Mouse (Mus musculus) liver, embryonic 14.5 days (tissue): ENCODE measurements around the gene Micall2. TPM values are rescaled to one million over a fixed set of nuclear protein-coding genes. Genes with fewer than 3 reads are reported as not detected.

ENCODE experiments used
- ATAC-seq: fragments of 200-750 bp; cut with Nextera tagmentation; 2 replicates; pipeline ENCODE4 v1.8.0; 2017; ENCODE audit warnings: moderate number of reproducible peaks, mild to moderate bottlenecking, moderate library complexity; ENCODE audit not compliant: insufficient read depth
- DNase-seq, 3 experiments: peaks; one replicate each; pipeline ENCODE4 v3.0.0-alpha.2; 2012 to 2013; ENCODE audit warnings: low read depth in 3 of 3, low spot score in 3 of 3
- H3K27ac ChIP-seq: fragments of 300-500 bp; sonication (generic); 2 replicates; pipeline ENCODE4 v1.5.1; 2014; ENCODE audit warnings: moderate library complexity, mild to moderate bottlenecking, control low read depth, inconsistent platforms
- H3K27me3 ChIP-seq: fragments of 300-500 bp; sonication (generic); 2 replicates; pipeline ENCODE4 v1.6.1; 2014; ENCODE audit warnings: mild to moderate bottlenecking, low read length, moderate library complexity; ENCODE audit not compliant: control insufficient read depth, insufficient read depth
- H3K36me3 ChIP-seq: fragments of 300-500 bp; sonication (generic); replicated peaks from 2 replicates; pipeline ENCODE4 v1.6.1; 2014; ENCODE audit warnings: low read depth; ENCODE audit not compliant: control insufficient read depth, insufficient read depth
- H3K4me1 ChIP-seq, 2 experiments: fragments of 200-500 bp in 1 of 2; fragments of 300-500 bp in 1 of 2; sonication (generic) in 1 of 2; replicated peaks; 2 replicates each; pipeline ENCODE4 v1.6.1; 2012 to 2014; ENCODE audit warnings: antibody characterized with exemption in 1 of 2, inconsistent platforms in 1 of 2, low read length in 1 of 2; ENCODE audit not compliant: control insufficient read depth in 2 of 2, insufficient read depth in 2 of 2
- H3K4me2 ChIP-seq: fragments of 300-500 bp; sonication (generic); 2 replicates; pipeline ENCODE4 v1.6.1; 2014; ENCODE audit warnings: low read depth, mild to moderate bottlenecking, control low read depth, moderate library complexity
- H3K4me3 ChIP-seq, 2 experiments: fragments of 200-500 bp in 1 of 2; fragments of 300-500 bp in 1 of 2; sonication (generic) in 1 of 2; 2 replicates each; pipeline ENCODE4 v1.5.1; 2012 to 2014; ENCODE audit warnings: low read depth in 2 of 2, low read length in 2 of 2, mild to moderate bottlenecking in 2 of 2, control low read depth in 1 of 2, inconsistent platforms in 1 of 2, moderate library complexity in 1 of 2; ENCODE audit not compliant: insufficient read depth in 1 of 2
- H3K9ac ChIP-seq: fragments of 300-500 bp; sonication (generic); replicated peaks from 2 replicates; pipeline ENCODE4 v1.6.1; 2014; ENCODE audit warnings: mild to moderate bottlenecking, control low read depth, moderate library complexity
- H3K9me3 ChIP-seq: fragments of 300-500 bp; sonication (generic); 2 replicates; pipeline ENCODE4 v1.6.1; 2016; ENCODE audit warnings: low read length, mixed read lengths; ENCODE audit not compliant: control insufficient read depth
- CTCF ChIP-seq: IDR thresholded peaks from 2 replicates; pipeline ENCODE4 v1.5.1; 2016; ENCODE audit warnings: antibody characterized with exemption, low read depth, control low read depth
- EP300 ChIP-seq: IDR thresholded peaks from 2 replicates; pipeline ENCODE4 v1.6.1; 2016; ENCODE audit warnings: antibody characterized with exemption, low read depth
- WGBS: fragments of 180-500 bp; shearing (Covaris S2); extraction: QIAGEN DNeasy Blood & Tissue Kit; methylation state at CpG from one replicate; pipeline ENCODE4 v1.1.7; 2014; ENCODE audit not compliant: insufficient replicate concordance; 5-methylcytosine and 5-hydroxymethylcytosine counted together
- polyA plus RNA-seq, 2 experiments: library from polyadenylated mRNA; depleted of rRNA in 1 of 2; stranded (reverse) in 1 of 2; unstranded in 1 of 2; fragments of >200 nt; fragmentation: Nextera tagmentation in 1 of 2; extraction: Ambion mirVana in 1 of 2; gene quantifications; 2 replicates each; pipeline versions ENCODE4 v1.2.1 to v1.2.3; 2012 to 2014

The Micall2 gene
- polyA plus RNA-seq, 2 experiments, result 8.4 to 10.3 TPM

DNA sequence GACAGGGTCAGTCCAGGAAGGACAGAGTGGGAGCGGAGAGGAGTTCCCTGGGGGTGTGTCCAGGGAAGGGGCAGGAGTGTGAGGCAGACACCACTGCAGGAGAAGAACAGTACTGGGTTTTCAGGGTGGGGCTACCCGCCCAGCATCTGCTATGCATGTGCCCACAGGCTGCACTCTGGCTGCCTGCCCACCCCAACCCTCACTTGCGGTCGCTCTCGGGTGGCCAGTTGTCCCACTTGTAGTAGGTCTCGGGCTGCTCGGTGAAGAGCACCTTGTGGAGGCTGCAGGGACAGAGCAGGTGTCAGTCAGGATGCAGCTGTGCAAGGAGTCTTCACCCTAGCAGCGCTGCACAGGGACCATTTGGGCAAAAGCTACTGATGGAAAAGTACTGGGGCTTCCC lies 32.1 kb upstream of the Micall2 start:
- Histone ChIP-seq H3K4me3 (no peak overlapping the region), H3K9me3 (no peaks in the 10 kb centered on the region), H3K4me1 (no peaks in the 10 kb centered on the region), H3K36me3 (peaks cover 38% of the 10 kb centered on the region), H3K9ac (no peak overlapping the region), H3K27ac (no peak overlapping the region), H3K4me2 (no peak overlapping the region), H3K27me3 (no peaks in the 10 kb centered on the region)
- TF ChIP-seq CTCF (no peak), EP300 (no peak)
- DNase-seq (no peak), ATAC-seq (no peak)
- 82% methylated on average over 8 of the region's 8 CpGs for WGBS

DNA sequence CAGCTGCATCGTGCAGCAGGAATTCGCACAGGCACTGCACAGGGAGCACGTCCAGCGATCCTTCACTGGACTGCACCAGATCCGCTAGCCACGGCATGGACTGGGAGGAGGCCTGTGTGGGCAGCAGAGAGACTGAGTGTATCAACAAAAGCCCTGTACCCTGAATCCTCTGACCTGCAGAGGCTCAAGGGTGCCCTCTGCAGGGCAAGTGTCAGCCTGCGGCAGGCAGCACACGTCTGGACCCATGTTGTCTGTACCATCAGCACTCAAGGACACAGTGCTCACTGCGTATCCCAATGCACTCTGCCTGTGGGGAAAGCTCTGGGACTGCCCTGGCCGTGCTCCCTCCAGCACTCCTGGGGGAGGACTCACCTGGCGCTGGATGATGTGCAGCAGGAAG lies 28.2 kb upstream of the Micall2 start:
- no peak overlapping the region for H3K4me3 ChIP-seq
- no peak overlapping the region for H3K9ac ChIP-seq
- no peak overlapping the region for H3K4me2 ChIP-seq
- peaks cover 18% of the 10 kb centered on the region for H3K36me3 ChIP-seq
- H3K27me3 ChIP-seq, result no peaks in the 10 kb centered on the region
- no peak for TF ChIP-seq EP300
- TF ChIP-seq CTCF, result peak; percentile 91
- DNase-seq, result no peak
- WGBS, result 74% methylated on average over 11 of the region's 11 CpGs
- ATAC-seq, result peak; percentile 24; the same call in 1 of the 2 replicates
- no peaks in the 10 kb centered on the region for H3K4me1 ChIP-seq
- H3K27ac ChIP-seq, result no peak overlapping the region
- no peaks in the 10 kb centered on the region for H3K9me3 ChIP-seq

DNA sequence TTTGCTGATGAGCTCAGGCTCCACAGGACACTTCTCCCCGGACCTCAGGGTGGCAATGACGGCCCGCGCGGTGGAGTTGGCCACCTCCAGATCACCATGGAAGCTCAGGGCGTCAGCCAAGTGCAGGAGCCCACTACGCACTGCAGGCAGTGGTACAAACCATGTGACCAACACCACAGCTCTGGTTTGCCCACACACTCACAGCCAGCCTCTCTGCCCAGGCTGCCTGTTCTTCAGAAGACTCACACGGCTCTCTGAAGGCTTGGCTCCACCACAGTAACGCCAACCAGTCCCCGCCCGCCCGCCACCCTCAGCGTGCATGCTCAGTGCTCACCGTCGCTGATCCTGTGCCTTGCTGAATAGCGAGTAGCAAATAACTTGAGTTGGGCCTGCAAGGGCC lies 22.0 kb upstream of the Micall2 start:
- Histone ChIP-seq H3K27ac (no peak overlapping the region), H3K4me2 (no peak overlapping the region), H3K9me3 (no peaks in the 10 kb centered on the region), H3K36me3 (peaks cover 4% of the 10 kb centered on the region; the same call in 1 of the 2 replicates), H3K4me3 (no peak overlapping the region), H3K9ac (no peak overlapping the region), H3K4me1 (no peaks in the 10 kb centered on the region), H3K27me3 (no peaks in the 10 kb centered on the region)
- no peak for TF ChIP-seq EP300
- TF ChIP-seq CTCF, result no peak
- DNase-seq, result no peak
- ATAC-seq, result no peak
- WGBS, result 83% methylated on average over 16 of the region's 16 CpGs

DNA sequence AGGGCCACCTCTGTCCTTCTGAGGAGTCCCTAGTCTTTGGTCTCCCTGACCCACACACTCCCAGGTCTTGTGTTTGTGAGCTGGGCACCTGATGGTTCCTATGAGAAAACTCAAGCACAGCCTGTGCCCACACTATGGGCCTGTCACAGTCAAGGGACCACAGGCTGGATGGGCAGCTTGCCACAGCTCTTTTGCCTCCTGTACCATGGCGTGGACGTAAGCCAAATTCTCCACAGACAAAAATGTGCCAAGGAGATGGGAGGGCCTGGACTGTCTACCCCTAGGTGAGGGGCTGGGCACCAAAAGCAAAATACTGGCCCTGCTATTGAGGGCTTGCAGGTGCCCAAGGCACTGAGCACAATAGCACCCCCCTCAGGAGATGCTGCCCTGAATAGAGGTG lies 20.4 kb upstream of the Micall2 start:
- Histone ChIP-seq H3K27me3 (no peaks in the 10 kb centered on the region), H3K9ac (no peak overlapping the region), H3K36me3 (no peaks in the 10 kb centered on the region; the same call in 1 of the 2 replicates), H3K4me1 (no peaks in the 10 kb centered on the region), H3K9me3 (no peaks in the 10 kb centered on the region), H3K4me2 (no peak overlapping the region), H3K4me3 (no peak overlapping the region), H3K27ac (no peak overlapping the region)
- DNase-seq (no peak), ATAC-seq (no peak)
- TF ChIP-seq EP300 (no peak), CTCF (no peak)
- WGBS, result 79% methylated on average over 2 of the region's 2 CpGs

DNA sequence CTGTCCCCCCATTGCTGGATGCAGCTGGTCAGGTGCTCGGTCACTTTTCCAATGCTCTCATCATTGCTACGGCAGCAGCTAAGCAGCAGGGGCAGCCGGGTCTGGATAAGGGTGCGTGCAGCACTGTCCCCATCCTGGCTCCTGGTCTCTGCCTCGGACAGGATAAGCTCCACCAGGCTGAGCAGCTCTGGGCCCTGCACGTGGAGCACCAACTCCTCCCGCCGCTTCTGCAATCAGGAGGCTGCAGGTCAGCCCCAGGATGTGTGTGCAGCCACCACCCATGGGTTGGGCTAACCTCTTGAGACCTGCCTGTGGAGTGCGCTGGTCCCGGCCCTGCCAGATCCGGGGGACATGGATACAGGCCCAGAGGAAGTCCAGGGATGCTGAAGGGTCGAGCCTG lies 20.0 kb upstream of the Micall2 start:
- peak; percentile 55 for ATAC-seq
- WGBS, result 63% methylated on average over 12 of the region's 12 CpGs
- H3K27ac ChIP-seq, result no peak overlapping the region

DNA sequence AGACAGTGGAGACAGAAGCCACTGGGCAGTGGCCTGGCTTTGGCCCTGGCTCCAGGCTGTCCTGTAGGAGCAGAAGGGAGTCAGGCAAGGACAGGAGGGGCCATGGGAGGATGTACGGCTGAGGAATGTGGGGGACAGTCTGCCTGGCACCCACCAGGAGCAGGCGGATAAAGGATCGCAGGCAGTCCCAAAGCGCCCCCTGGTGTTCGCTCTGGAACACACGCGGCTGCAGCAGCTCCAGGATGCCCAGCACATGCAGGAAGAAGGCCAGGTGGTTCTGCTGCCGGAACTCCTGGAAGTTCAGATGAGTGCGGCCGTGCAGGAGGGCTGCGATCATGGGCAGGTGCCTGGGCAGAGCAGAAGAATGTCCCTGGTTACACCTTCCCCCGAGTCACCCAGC lies 18.6 kb upstream of the Micall2 start:
- DNase-seq, result no peak
- no peaks in the 10 kb centered on the region for H3K4me1 ChIP-seq
- no peaks in the 10 kb centered on the region for H3K27me3 ChIP-seq
- ATAC-seq, result no peak
- H3K4me3 ChIP-seq, result no peak overlapping the region
- no peaks in the 10 kb centered on the region for H3K9me3 ChIP-seq
- no peaks in the 10 kb centered on the region; the same call in 1 of the 2 replicates for H3K36me3 ChIP-seq
- peak; percentile 95 for TF ChIP-seq CTCF
- no peak for TF ChIP-seq EP300
- no peak overlapping the region for H3K27ac ChIP-seq
- WGBS, result 31% methylated on average over 12 of the region's 12 CpGs
- H3K9ac ChIP-seq, result no peak overlapping the region
- no peak overlapping the region for H3K4me2 ChIP-seq

More for the DNA sequence above, 20.0 kb upstream of the Micall2 start:
- no peaks in the 10 kb centered on the region for H3K27me3 ChIP-seq
- no peak for DNase-seq
- H3K4me1 ChIP-seq, result no peaks in the 10 kb centered on the region
- no peaks in the 10 kb centered on the region; the same call in 1 of the 2 replicates for H3K36me3 ChIP-seq
- H3K9me3 ChIP-seq, result no peaks in the 10 kb centered on the region
- no peak overlapping the region for H3K4me3 ChIP-seq
- no peak for TF ChIP-seq EP300
- no peak for TF ChIP-seq CTCF
- no peak overlapping the region for H3K9ac ChIP-seq
- H3K4me2 ChIP-seq, result no peak overlapping the region
